Mouse (Mus musculus) bone marrow macrophage, adult 2 months (primary cell): ENCODE results near the gene Bbx.

Experiments used
- CTCF ChIP-seq: IDR thresholded peaks from 2 replicates; pipeline ENCODE4 v1.5.1; 2012; ENCODE audit warnings: low read depth, mild to moderate bottlenecking, low read length, moderate library complexity
- POLR2A ChIP-seq: IDR thresholded peaks from 2 replicates; pipeline ENCODE4 v1.6.1; 2012; ENCODE audit warnings: mild to moderate bottlenecking, low read depth, low read length, borderline replicate concordance

DNA sequence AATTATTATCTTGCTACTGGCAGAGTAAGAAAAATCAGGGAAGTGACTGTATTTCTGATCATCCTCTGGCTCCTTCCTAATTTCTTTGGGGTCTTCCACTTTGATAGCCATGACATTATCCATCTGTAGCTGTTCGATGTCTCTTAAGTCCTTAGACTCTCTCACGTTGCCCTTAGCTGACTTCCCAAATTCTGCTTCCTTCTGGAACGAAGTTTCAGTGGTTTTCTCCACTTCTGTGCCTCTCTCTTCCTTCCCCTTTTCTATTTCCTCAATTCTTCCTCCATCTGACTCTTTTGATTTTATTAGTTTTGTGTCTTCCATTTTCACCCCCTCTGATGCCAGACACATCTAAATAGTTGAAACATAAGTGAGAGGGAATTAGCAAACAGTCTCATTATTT, 207.2 kb downstream of the Bbx start:
- TF ChIP-seq POLR2A, result no peak
- no peak for TF ChIP-seq CTCF
